In the genomic region with DNA sequence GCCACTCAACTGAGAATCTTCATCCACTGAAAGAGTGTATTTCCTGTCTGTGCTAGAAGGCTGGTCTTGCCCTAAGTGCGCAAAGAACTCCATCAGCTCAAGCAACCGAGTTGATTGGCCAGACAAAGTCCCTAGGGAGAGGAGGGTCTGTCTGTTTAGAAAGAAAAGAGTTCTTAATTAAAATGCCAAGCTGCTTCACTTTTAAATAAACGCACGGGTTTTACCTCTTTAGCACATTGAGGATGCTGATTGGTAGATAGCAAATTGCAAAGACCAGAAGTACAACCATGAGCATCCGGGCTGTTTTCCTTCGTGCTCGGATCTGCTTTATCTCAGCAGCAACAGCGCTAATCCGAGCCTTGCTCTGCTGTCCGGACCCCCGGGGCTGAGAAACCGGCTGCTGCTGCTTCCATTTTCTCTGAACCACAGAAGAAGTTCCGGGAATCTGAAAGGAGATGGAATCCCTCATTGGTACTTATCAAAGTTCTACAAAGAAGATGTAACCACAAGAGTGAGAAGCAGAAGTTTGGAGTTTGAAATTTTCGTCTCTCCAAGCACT, we compare ENCODE assay signal across 9 mouse cellular contexts. TPM values are rescaled to one million over a fixed set of nuclear protein-coding genes. Genes with fewer than 3 reads are reported as not detected.
DNase-seq lines count a peak whose midpoint lies in the region; ATAC-seq lines count a peak whose summit lies in the region.
"Had no signal": no experiment of that assay in that cellular context is flagged by ENCODE, and none has a peak within 500 bp of the region (broad histone marks: within the 10 kb centered on the region; RNA-seq: fewer than 3 reads in every experiment).

No protein-coding gene starts in this region.

- peak overlapping the region; percentile 81 for H3K4me2 ChIP-seq in heart, embryonic 12.5 days
- peak overlapping the region; percentile 60 for H3K4me2 ChIP-seq in midbrain, embryonic 12.5 days (replicated peaks)

- H3K9me3 ChIP-seq in heart, embryonic 12.5 days (replicated peaks): no peaks in the 10 kb centered on the region
- no peaks in the 10 kb centered on the region for H3K9me3 ChIP-seq in midbrain, embryonic 12.5 days

- H3K27me3 ChIP-seq in heart, embryonic 12.5 days (replicated peaks): no peaks in the 10 kb centered on the region
- no peaks in the 10 kb centered on the region for H3K27me3 ChIP-seq in midbrain, embryonic 12.5 days

- 0 out of 2 replicates have a peak, but pooled peaks cover 3% of the 10 kb centered on the region for H3K4me1 ChIP-seq in heart, embryonic 12.5 days (replicated peaks)
- 0 out of 2 replicates have a peak, but pooled peaks cover 2% of the 10 kb centered on the region for H3K4me1 ChIP-seq in midbrain, embryonic 12.5 days

- H3K4me3 ChIP-seq in heart, embryonic 12.5 days: peak overlapping the region; percentile 54
- H3K4me3 ChIP-seq in midbrain, embryonic 12.5 days: peak overlapping the region; percentile 37

- H3K27ac ChIP-seq in heart, embryonic 12.5 days (ENCODE audit: poor library complexity, severe bottlenecking): peak overlapping the region; percentile 30; the same call in 1 of the 2 replicates
- peak overlapping the region; percentile 40 for H3K27ac ChIP-seq in midbrain, embryonic 12.5 days (replicated peaks)

- peak overlapping the region; percentile 65 for H3K9ac ChIP-seq in heart, embryonic 12.5 days
- H3K9ac ChIP-seq in midbrain, embryonic 12.5 days (replicated peaks): peak overlapping the region; percentile 29; the same call in 1 of the 2 replicates

- peak; percentile 62 for ATAC-seq in heart, embryonic 12.5 days (ENCODE audit: insufficient number of reproducible peaks, low FRiP score)
- peak; percentile 85 for ATAC-seq in midbrain, embryonic 12.5 days (ENCODE audit: low FRiP score, low read depth)

- under 1% methylated on average over 14 of the region's 14 CpGs for WGBS in heart, embryonic 12.5 days
- WGBS in midbrain, embryonic 12.5 days: 2% methylated on average over 14 of the region's 14 CpGs

- no peaks in the 10 kb centered on the region for H3K36me3 ChIP-seq in heart, embryonic 12.5 days
- no peaks in the 10 kb centered on the region for H3K36me3 ChIP-seq in midbrain, embryonic 12.5 days

- peak; percentile 38 for DNase-seq in adrenal gland, postnatal 14 days
- no peak for DNase-seq in adrenal gland, postnatal 4 days (ENCODE audit: low spot score in 2 of 2)
- DNase-seq in thymus, postnatal 25 days: peak; percentile 1
- DNase-seq in thymus, postnatal 36 days: no peak
- DNase-seq in kidney, postnatal 4 days: peak; percentile 46 to 53
- no peak for DNase-seq in frontal cortex, postnatal 25 days (ENCODE audit: low spot score in 2 of 2)

RNA-seq across cellular contexts. Expression of gene Gfral, which starts 22.6 kb away (rescaled TPM):
- not detected in 2 replicates for total RNA-seq in adrenal gland, postnatal 14 days (2021)
- total RNA-seq in adrenal gland, postnatal 4 days (2021): not detected
- polyA plus RNA-seq in heart, embryonic 12.5 days (2016; fragmentation: Nextera tagmentation; extraction: Ambion mirVana): not detected in 2 replicates
- not detected in 2 replicates for polyA plus RNA-seq in midbrain, embryonic 12.5 days (2016; fragmentation: Nextera tagmentation; extraction: Ambion mirVana)
- polyA plus RNA-seq: spleen, adult 2 months had no signal

Comparison
In these comparisons a context has a peak if more than half of its experiments do, and no peak if none do; other contexts are left out.
1. DNase-seq: peak in adrenal gland, postnatal 14 days (single experiment), thymus, postnatal 25 days (single experiment) and kidney, postnatal 4 days (2 of 2); none in adrenal gland, postnatal 4 days (0 of 2), thymus, postnatal 36 days (0 of 2) and frontal cortex, postnatal 25 days (0 of 2).